Mouse (Mus musculus): ENCODE measurements at regions not wholly inside any gene's neighbourhood (a gene's known extent, or its start where the extent isn't known, plus 50 kb on each side); places are given as distances from the start of the nearest gene placed in this dataset.

DNA sequence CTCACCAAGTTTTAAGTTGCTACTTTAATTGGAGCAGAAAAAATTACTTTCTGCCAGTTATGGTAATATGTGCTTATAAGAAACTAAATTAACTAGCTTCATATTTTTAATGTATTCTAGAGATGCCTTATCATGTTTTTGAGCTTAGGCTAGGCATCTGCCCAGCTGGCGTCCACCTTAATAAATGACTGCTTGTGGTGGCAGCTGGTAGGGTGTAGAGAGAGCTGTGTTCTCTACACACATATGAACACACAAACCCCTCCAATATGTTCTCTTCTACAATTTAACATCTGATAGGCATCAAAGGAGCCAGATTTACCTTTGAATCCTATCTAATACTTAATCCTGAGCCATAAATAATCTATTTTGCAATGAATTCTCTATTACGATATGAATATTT lies 173.4 kb downstream of the Gm4340 start:
- DNase-seq = no peak

DNA sequence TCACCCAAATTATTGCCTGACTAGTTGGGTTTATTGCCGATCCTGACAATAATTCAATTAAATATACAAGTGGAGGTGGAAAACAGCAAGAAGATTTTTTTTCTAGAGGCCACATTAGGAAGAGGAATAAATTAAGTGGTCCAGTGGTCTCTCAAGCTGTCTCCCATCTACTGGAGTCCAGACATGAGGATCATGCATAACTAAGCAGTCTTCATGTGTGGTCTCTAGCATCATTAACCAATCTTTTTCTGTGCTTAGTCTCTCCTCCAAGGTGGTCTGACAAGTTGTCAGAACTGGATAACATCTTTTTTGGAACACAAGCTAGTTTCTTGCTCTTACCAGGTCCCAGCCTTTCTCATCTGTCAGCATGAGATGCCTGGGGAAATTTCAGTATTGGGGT lies 180.7 kb downstream of the Gm4340 start:
- DNase-seq = no peak

DNA sequence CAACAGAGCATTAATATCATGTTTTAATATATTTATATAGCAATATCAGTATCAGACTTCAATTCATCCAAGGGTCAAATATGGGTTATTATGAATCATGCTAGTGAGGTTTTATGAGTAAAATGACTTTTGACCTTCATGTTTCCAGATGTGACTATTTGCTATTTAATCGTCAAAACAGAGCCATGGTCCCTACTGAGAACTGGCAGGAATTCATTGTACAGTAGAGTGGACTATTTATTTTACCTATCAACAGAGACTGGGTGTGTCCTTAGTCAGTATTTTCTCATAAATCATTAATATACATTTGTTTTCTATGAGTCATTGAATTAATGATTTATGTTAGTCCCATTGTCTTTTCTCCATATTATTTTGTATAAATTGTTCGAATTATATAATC lies 194.4 kb downstream of the Gm4340 start:
- DNase-seq = no peak

DNA sequence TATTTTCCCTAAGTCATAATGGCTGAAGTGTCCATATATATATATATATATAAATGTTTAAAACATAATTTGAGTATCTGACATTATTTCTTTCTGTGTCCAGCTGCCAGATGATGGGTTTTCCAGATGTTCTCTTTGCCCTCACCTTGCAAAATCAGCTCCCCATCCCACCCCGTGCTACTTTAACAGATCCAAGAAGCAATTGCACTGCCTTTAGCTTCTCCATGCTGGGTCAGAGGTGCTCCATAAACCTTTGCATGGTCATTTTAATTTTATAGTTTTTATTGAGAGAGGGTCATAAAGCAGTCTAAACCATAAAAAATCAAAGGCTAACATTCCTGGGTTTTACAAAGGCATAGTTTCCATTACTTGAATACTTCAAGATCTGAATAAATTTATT lies 201.9 kb downstream of the Gm4340 start:
- DNase-seq = no peak

DNA sequence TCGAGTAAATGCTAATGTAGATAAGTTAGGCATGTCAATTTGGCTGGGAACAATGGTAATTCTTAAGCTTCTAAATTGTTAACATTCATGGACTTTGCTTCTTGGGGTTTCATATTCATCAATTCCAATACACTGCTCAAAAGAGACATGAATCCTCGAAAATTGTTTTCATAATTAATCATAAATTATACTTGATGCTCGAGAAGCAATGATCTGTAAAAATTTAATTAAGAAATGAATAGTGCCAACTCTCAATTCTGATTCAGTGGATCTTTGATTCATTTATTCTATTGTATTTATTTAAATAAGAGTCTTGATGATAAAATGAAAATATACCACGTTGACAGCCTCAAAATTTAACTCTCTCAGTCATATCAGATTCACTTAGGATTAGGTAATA lies 214.9 kb downstream of the Gm4340 start:
- DNase-seq = no peak

DNA sequence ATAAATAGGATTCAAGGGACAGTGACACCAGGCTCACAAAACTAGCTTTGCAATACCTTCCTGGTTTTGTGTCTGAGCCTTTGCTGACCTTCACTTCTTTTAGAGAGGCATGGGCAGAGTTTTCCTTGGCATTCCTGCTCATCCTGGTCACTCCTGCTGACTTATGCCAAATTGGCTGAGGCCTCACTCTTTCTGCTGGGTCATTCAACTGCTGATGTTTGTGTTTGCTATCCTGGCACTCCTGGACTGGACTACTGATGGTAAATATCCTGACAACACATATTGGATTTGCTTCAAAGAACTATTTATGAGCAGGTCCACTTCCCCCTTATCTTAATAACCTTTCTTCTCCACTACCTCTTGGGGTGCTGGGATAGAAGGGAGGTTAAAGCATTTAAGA lies 228.7 kb downstream of the Gm4340 start:
- DNase-seq = no peak

DNA sequence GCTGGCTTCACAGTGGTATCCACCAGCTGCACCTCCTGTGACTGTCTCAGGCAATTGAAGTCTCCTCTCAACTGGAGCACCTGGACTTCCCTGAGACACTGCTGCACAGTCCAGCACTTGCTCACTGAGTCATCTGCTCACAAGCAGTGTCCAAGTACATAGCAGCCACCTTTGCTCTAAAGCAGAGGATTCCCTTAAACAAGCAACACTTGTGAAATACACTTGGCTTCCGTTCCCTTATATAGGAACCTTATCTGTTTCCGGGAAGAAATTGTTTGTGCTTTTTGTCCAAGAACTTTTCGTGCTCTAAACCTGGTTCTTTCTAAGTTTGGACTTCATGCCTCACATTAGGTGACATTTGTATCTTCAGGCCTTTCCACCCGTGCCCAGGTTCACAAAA lies 229.3 kb downstream of the Gm4340 start:
- no peak for DNase-seq

DNA sequence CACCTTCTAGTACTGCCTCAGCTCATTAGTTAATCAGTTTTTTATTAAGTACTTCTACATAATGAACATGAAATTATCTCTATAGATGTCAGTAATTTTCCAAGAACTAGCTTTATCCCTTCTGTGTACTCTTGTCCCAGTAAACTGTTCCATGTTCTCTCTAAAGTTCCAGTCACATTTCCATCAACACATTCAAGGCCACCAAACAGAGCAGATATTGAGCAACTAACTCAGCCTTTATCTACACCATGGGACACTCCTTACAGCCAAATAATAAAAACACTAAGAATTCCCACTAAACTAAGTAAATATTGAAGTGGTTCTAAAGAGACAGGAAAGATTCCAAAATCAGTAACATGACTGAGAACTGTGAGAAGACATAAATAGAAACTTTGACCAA lies 229.9 kb downstream of the Gm4340 start:
- no peak for DNase-seq

GRCm38 (mm10) chr10:104444926-104445325 lies 251.1 kb downstream of the Gm4340 start:
- DNase-seq = no peak

GRCm38 (mm10) chr10:104455549-104456351 lies 261.9 kb downstream of the Gm4340 start:
- peak in 1 of 2 experiments; percentile 0 for DNase-seq

DNA sequence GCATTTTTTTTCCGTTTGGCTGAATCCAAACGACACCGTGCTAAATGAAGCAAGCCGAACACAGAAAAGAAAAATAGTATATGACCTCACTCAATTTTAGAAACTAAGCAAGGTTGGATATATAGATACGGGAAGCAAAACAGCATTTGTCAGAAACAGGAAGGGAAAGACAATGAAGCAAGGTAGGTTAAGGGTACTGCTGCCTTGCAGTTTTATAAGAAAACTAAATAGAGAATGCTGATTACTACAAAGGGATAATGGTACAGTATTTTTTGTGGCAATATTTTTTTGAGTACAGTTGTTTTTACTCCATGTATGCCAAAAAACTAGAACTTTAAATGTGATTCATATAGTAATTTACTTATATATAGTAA lies 262.5 kb downstream of the Gm4340 start:
- DNase-seq = no peak

- DNase-seq = no peak
Observed at GRCm38 (mm10) chr10:104486226-104486944, 292.5 kb downstream of the Gm4340 start.

DNA sequence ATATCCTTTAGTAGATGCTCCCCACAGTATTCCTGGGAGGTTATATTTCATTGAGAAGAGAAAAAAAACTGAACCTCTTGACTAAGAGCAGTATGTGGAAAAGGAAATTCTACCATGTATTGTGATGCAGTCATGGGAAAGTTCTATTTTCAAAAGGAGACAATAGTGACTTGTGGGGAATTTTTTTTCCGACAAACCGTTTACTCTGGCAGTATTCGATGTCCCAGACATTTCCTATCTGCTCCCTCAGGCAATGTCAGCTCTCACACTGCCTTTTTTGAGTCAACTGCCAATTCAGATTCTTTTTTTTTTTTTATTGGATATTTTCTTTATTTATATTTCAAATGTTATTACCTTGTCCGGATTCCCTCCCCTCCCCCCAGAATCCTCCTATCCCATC lies 295.5 kb downstream of the Gm4340 start:
- DNase-seq = no peak

- no peak for DNase-seq
Observed at GRCm38 (mm10) chr10:104490943-104491631, 297.2 kb downstream of the Gm4340 start.

Measured in kidney, postnatal 36 days (tissue).